Mouse (Mus musculus) frontal cortex, postnatal 14 days (tissue): ENCODE measurements around the gene Dpf3.

ENCODE experiments used
- DNase-seq, 2 experiments: peaks; one replicate each; pipeline ENCODE4 v3.0.0; 2022; ENCODE audit warnings: low spot score in 2 of 2

Gene Dpf3

GRCm38 (mm10) chr12:83496336-83496735, 8.8 kb upstream of the Dpf3 start:
- DNase-seq = no peak

- DNase-seq = no peak
Observed at GRCm38 (mm10) chr12:83495961-83496282, 8.4 kb upstream of the Dpf3 start.

- DNase-seq = no peak
Observed at GRCm38 (mm10) chr12:83495248-83495960, 7.9 kb upstream of the Dpf3 start.

- DNase-seq = no peak
Observed at GRCm38 (mm10) chr12:83494196-83494595, 6.7 kb upstream of the Dpf3 start.

GRCm38 (mm10) chr12:83492808-83493207, 5.3 kb upstream of the Dpf3 start:
- no peak for DNase-seq

GRCm38 (mm10) chr12:83491609-83492008, 4.1 kb upstream of the Dpf3 start:
- no peak for DNase-seq

- DNase-seq = no peak
Observed at GRCm38 (mm10) chr12:83489748-83490147, 2.2 kb upstream of the Dpf3 start.

GRCm38 (mm10) chr12:83488211-83488941, 860 bp upstream of the Dpf3 start:
- no peak for DNase-seq

- peak in 1 of 2 experiments; percentile 32 for DNase-seq
Observed at GRCm38 (mm10) chr12:83486671-83487461, 650 bp downstream of the Dpf3 start.

GRCm38 (mm10) chr12:83485911-83486670, 1.4 kb downstream of the Dpf3 start:
- DNase-seq = peak; percentile 44 to 58

GRCm38 (mm10) chr12:83484855-83485745, 2.4 kb downstream of the Dpf3 start:
- DNase-seq = no peak

- no peak for DNase-seq
Observed at GRCm38 (mm10) chr12:83483653-83484052, 3.9 kb downstream of the Dpf3 start.

GRCm38 (mm10) chr12:83481439-83481838, 6.1 kb downstream of the Dpf3 start:
- DNase-seq = no peak

- no peak for DNase-seq
Observed at GRCm38 (mm10) chr12:83479818-83480401, 7.6 kb downstream of the Dpf3 start.

- no peak for DNase-seq
Observed at GRCm38 (mm10) chr12:83479140-83479539, 8.4 kb downstream of the Dpf3 start.

GRCm38 (mm10) chr12:83476277-83476676, 11.2 kb downstream of the Dpf3 start:
- no peak for DNase-seq

- DNase-seq = no peak
Observed at GRCm38 (mm10) chr12:83475419-83475818, 12.1 kb downstream of the Dpf3 start.

- no peak for DNase-seq
Observed at GRCm38 (mm10) chr12:83473987-83474600, 13.4 kb downstream of the Dpf3 start.

- no peak for DNase-seq
Observed at GRCm38 (mm10) chr12:83471760-83472159, 15.8 kb downstream of the Dpf3 start.

- DNase-seq = no peak
Observed at GRCm38 (mm10) chr12:83470085-83470484, 17.4 kb downstream of the Dpf3 start.
